Mouse (Mus musculus): ENCODE data around the gene Otop2. TPM values are rescaled to one million over a fixed set of nuclear protein-coding genes. Genes with fewer than 3 reads are reported as not detected.

Gene Otop2
- polyA plus RNA-seq, 1 experiment: 0.11 TPM

DNA sequence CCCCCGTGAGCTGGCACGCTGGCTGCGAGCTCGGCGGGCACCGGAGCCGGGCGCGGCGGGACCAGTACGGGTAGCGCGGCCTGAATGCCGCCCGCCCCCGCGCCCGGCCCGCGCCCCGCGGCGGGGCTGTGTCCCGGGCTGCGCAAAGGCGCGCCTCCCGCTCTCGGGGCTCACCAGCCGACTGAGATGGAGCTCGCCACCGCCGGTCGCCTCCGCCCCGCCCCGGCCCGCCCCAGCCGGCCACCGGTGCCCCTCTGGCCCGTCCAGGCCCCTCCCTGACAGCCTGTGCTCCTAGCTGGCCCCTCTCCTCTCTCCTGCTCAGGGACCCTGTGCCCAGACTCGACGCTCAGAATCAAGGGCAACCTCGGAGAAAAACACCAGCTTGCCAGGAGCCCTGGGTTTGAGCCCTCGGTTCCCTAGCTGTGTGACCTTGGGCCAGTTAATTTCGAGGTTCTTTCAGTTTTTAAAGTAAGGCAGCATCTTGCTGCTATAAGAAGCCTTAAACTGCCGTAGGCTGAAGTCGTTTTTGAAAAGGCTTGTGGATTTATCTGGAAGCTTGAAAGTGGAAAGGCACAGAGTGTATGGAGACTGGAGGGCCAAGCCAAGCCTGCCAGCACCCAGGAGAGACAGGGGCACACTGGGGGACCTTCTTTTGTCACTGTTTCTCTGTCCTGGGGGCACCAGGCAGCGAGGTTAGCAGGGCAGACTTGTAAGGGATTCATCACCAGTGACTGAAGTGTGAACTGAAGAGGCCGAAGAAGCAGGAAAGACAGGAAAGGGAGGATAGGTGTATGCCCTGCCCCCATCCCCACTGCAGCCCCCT is 39.7 kb upstream of the Otop2 start, which contains the start of gene Grin2c:
TSS of gene Grin2c (minus strand) at position 183 of the 823 bp plus-strand sequence.
- H3K27me3 ChIP-seq (replicated peaks): peaks cover 67% of the 10 kb centered on the region
- peak within 1 kb of the TSS; percentile 59 for H3K4me3 ChIP-seq (replicated peaks)
- H3K36me3 ChIP-seq (replicated peaks; ENCODE audit: low read length): peaks cover 42% of the 10 kb centered on the region
- peaks cover 37% of the 10 kb centered on the region for H3K4me1 ChIP-seq
- TF ChIP-seq GATA1 (IDR thresholded peaks at IDR 0.05; ENCODE audit: borderline replicate concordance, low read length): no peak
- H3K9me3 ChIP-seq: no peaks in the 10 kb centered on the region

DNA sequence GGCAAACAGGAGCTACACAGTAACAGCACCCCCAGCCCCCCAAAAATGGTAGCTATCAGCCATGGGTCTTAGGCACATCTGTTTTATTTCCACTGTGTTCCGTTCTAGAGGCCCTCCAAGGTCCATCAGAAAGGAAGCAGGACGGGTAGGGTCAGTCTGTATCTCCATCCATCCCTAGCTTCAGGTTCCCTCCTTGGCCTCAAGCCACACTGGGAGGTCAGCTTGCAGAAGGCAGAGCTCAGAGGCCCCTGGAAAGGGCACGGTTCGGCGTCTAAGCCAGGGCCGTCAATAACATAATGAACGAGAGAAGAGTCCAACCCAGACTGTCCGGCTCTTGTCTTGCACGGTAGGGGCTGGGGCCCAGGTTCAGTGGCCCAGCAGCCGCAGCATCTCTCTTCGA is 39.0 kb upstream of the Otop2 start:
- Histone ChIP-seq H3K4me1 (peaks cover 41% of the 10 kb centered on the region), H3K36me3 (replicated peaks; ENCODE audit: low read length) (peaks cover 49% of the 10 kb centered on the region), H3K9me3 (no peaks in the 10 kb centered on the region), H3K27me3 (replicated peaks) (peaks cover 61% of the 10 kb centered on the region), H3K4me3 (replicated peaks) (no peak overlapping the region)
- no peak for TF ChIP-seq GATA1 (IDR thresholded peaks at IDR 0.05; ENCODE audit: borderline replicate concordance, low read length)
- TF ChIP-seq FLI1 (IDR thresholded peaks at IDR 0.05; ENCODE audit: low read length): no peak

GRCm38 (mm10) chr11:115269330-115270066 is 37.5 kb upstream of the Otop2 start:
- H3K4me3 ChIP-seq (replicated peaks): no peak overlapping the region
- no peaks in the 10 kb centered on the region for H3K9me3 ChIP-seq
- peaks cover 46% of the 10 kb centered on the region for H3K27me3 ChIP-seq (replicated peaks)
- H3K36me3 ChIP-seq (replicated peaks; ENCODE audit: low read length): peaks cover 59% of the 10 kb centered on the region
- H3K4me1 ChIP-seq: peaks cover 46% of the 10 kb centered on the region
- TF ChIP-seq FLI1 (IDR thresholded peaks at IDR 0.05; ENCODE audit: low read length) (no peak), GATA1 (IDR thresholded peaks at IDR 0.05; ENCODE audit: borderline replicate concordance, low read length) (no peak)

DNA sequence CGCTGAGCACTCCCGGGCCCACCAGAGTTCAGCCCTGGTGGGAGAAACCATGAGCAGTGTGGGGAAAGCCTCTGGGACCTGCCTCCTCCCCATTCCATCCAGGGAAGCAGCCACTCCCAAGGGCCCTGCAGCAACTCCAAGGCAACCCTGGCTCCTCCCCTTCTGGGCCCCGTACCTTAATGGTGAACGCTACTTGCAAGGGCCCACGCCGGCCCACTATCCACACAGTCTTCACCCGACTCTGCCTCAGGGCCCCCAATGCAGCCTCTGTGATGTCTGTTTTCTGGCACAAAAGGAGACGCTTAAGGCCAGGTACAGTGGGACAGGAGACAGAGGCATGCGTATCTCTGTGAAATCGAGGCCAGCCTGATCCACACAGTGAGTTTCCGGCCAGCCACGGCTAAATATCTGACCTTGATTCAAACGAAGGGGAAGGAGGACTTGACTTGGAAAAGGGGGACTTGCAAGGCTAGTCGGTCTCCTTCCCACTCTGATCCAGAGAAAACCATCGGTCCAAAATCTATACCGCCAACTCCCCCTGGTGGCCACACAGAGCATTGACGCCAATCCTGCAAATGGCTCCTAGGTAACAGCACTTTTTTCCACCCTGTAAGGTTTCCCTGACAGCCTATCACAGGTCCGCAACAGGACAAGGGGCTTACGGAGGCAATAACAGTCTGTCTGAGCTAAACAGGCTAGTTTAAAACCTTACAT is 36.7 kb upstream of the Otop2 start:
- TF ChIP-seq GATA1 (IDR thresholded peaks at IDR 0.05; ENCODE audit: borderline replicate concordance, low read length): no peak
- TF ChIP-seq FLI1 (IDR thresholded peaks at IDR 0.05; ENCODE audit: low read length): no peak
- H3K36me3 ChIP-seq (replicated peaks; ENCODE audit: low read length): peaks cover 63% of the 10 kb centered on the region
- peaks cover 46% of the 10 kb centered on the region for H3K4me1 ChIP-seq

DNA sequence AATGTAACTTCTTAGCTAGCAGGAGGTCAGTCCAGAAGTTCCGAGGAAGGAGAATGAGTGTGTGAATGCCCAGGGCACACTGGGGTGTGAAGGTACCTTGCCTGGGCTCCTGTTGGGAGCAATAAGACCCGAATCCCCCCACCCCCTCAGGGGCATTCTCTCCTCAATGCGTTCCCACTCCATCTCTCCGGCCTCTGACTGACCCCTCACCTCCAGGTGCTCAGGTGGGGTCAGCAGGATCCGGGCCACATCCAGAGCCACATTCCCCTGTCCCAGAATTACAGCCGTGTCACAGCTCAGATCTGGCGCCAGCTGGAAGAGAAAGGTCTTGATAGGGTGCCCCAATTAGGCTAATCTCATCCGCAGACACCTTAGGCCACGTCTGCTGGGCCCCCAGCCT is 35.9 kb upstream of the Otop2 start:
- H3K36me3 ChIP-seq (replicated peaks; ENCODE audit: low read length): peaks cover 63% of the 10 kb centered on the region
- peaks cover 46% of the 10 kb centered on the region for H3K4me1 ChIP-seq
- TF ChIP-seq FLI1 (IDR thresholded peaks at IDR 0.05; ENCODE audit: low read length) (no peak), GATA1 (IDR thresholded peaks at IDR 0.05; ENCODE audit: borderline replicate concordance, low read length) (no peak)
- H3K27me3 ChIP-seq (replicated peaks): peaks cover 30% of the 10 kb centered on the region
- H3K9me3 ChIP-seq: no peaks in the 10 kb centered on the region
- no peak overlapping the region for H3K4me3 ChIP-seq (replicated peaks)

More for the DNA sequence above, 36.7 kb upstream of the Otop2 start:
- peaks cover 38% of the 10 kb centered on the region for H3K27me3 ChIP-seq (replicated peaks)
- no peak overlapping the region for H3K4me3 ChIP-seq (replicated peaks)
- no peaks in the 10 kb centered on the region for H3K9me3 ChIP-seq

DNA sequence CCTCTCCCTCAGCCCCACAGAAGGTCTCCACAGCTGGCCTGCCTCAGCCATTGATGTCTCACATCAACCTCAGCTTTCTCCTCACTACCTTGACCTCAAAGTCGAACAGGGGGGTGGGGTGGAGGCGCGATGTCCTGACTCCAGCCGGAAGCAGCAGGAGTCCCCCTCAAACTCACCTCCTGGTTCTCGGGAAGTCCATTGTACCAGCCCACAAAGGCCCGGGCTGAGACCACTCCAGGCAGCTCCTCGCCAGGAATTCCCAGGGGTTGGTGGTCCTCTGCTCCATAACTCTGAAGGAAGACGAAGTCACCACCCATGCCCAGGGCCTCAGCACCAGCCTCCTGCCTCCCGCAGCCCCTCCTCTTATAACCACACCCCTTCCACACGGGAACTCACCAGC is 35.5 kb upstream of the Otop2 start:
- TF ChIP-seq GATA1 (IDR thresholded peaks at IDR 0.05; ENCODE audit: borderline replicate concordance, low read length) (no peak), FLI1 (IDR thresholded peaks at IDR 0.05; ENCODE audit: low read length) (no peak)
- Histone ChIP-seq H3K9me3 (no peaks in the 10 kb centered on the region), H3K4me3 (replicated peaks) (no peak overlapping the region), H3K4me1 (peaks cover 46% of the 10 kb centered on the region), H3K36me3 (replicated peaks; ENCODE audit: low read length) (peaks cover 63% of the 10 kb centered on the region), H3K27me3 (replicated peaks) (peaks cover 26% of the 10 kb centered on the region)

DNA sequence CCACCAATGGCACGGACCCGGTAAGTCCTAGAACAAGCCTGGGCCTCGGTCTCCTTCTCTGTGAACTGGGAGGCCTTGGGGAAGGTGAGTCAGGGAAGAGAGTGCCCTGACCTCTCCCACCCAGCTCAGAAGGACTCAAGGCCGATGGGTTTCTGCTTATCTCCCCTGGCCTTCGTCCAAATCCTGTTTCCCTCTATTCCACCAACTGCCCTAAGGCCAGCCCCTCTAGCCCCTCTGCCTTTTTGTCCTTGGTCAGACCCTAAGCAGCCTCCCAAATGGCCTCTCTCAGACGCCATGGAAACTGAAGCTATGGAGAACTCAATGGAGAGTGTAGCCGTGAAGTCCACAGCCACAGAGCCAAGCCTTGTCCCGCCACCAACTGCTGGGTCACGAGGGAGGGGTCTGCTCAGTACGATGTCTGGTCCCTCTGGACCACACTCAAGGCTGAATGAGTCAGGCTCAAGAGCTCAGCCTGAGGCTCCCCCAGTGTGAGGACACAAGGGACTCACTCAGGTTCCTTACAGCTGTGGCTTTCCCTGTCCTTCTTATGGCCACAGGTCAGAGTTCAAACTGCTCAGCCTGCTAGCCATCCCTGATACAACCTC is 34.0 kb upstream of the Otop2 start:
- TF ChIP-seq GATA1 (IDR thresholded peaks at IDR 0.05; ENCODE audit: borderline replicate concordance, low read length): no peak
- no peak for TF ChIP-seq FLI1 (IDR thresholded peaks at IDR 0.05; ENCODE audit: low read length)
- peaks cover 60% of the 10 kb centered on the region for H3K36me3 ChIP-seq (replicated peaks; ENCODE audit: low read length)
- H3K9me3 ChIP-seq: no peaks in the 10 kb centered on the region
- no peak overlapping the region for H3K4me3 ChIP-seq (replicated peaks)
- H3K27me3 ChIP-seq (replicated peaks): peaks cover 11% of the 10 kb centered on the region
- peaks cover 44% of the 10 kb centered on the region for H3K4me1 ChIP-seq

DNA sequence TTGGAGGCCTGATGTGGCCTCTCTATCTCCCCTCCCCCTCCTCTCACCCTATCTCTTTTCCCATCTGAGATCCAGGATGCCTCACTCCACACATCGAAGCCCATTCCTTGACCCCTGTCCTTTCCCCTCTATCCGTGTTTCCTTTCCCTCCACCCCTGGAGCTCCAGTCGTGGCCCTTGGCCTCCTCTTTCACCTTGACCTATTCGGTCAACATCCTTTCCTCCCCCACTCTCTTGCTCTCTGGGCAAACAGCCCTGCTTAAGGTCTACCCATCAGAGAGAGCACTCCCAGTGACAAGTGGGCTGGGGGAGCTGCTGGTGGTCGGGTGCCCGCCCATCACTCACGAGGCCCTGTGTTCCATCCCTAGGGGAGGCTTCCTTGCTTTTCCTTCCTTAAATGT is 33.2 kb upstream of the Otop2 start:
- no peak for TF ChIP-seq GATA1 (IDR thresholded peaks at IDR 0.05; ENCODE audit: borderline replicate concordance, low read length)
- TF ChIP-seq FLI1 (IDR thresholded peaks at IDR 0.05; ENCODE audit: low read length): no peak
- H3K9me3 ChIP-seq: no peaks in the 10 kb centered on the region
- peaks cover 52% of the 10 kb centered on the region for H3K4me1 ChIP-seq
- peaks cover 3% of the 10 kb centered on the region for H3K27me3 ChIP-seq (replicated peaks)
- no peak overlapping the region for H3K4me3 ChIP-seq (replicated peaks)
- H3K36me3 ChIP-seq (replicated peaks; ENCODE audit: low read length): peaks cover 53% of the 10 kb centered on the region

- no peaks in the 10 kb centered on the region for H3K27me3 ChIP-seq (replicated peaks)
- H3K4me1 ChIP-seq: peaks cover 56% of the 10 kb centered on the region
- peaks cover 49% of the 10 kb centered on the region for H3K36me3 ChIP-seq (replicated peaks; ENCODE audit: low read length)
- TF ChIP-seq FLI1 (IDR thresholded peaks at IDR 0.05; ENCODE audit: low read length) (no peak), GATA1 (IDR thresholded peaks at IDR 0.05; ENCODE audit: borderline replicate concordance, low read length) (no peak)
- H3K9me3 ChIP-seq: no peaks in the 10 kb centered on the region
- no peak overlapping the region for H3K4me3 ChIP-seq (replicated peaks)
Measured at GRCm38 (mm10) chr11:115274178-115274577, 32.8 kb upstream of the Otop2 start.

Measured in megakaryocyte, embryonic 14.5 days (primary cell).